Mouse (Mus musculus) liver, embryonic 14.5 days (tissue): ENCODE data around the gene Vwc2.

Experiments used
- CTCF ChIP-seq: IDR thresholded peaks from 2 replicates; pipeline ENCODE4 v1.5.1; 2016; ENCODE audit warnings: antibody characterized with exemption, low read depth, control low read depth
- EP300 ChIP-seq: IDR thresholded peaks from 2 replicates; pipeline ENCODE4 v1.6.1; 2016; ENCODE audit warnings: antibody characterized with exemption, low read depth

- TF ChIP-seq CTCF: no peak
- TF ChIP-seq EP300: no peak
Observed at GRCm38 (mm10) chr11:11182705-11183104, 68.7 kb downstream of the Vwc2 start.
